Mouse (Mus musculus): Measurements from ENCODE around the gene Lhfp. TPM values are rescaled to one million over a fixed set of nuclear protein-coding genes. Genes with fewer than 3 reads are reported as not detected.

Gene Lhfp
- polyA plus RNA-seq, 1 experiment from 2014 or later = 49.8 TPM

DNA sequence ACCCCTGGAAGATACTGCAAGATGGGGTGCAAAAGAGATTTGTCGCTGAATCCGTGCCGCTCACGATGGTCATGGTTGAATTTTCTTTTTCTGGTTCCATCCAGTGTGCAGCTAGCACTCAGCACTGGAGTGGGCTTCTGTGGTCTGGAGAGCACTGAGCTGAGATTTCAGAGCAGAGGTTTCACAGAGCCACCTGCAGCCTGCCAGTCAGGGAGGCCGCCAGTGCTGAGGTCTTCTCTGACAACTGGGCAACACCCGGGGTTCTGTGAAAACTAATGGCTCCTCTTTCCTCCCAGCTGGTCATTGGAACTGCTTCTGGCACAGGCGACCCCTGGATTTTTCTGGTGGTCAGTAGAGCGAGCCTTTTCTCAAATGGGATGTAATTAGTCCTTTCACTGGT is 84.2 kb downstream of the Lhfp start:
- 80% methylated on average over 8 of the region's 8 CpGs for WGBS
- Histone ChIP-seq H3K36me3 (ENCODE audit: control insufficient read depth, insufficient read depth, low read length) (no peaks in the 10 kb centered on the region), H3K9ac (ENCODE audit: low read length) (no peak overlapping the region), H3K4me1 (ENCODE audit: control insufficient read depth, insufficient read depth, low read length) (no peaks in the 10 kb centered on the region), H3K4me2 (no peak overlapping the region), H3K9me3 (ENCODE audit: control insufficient read depth, low read length) (no peaks in the 10 kb centered on the region), H3K27me3 (ENCODE audit: control insufficient read depth, insufficient read depth, low read length) (no peaks in the 10 kb centered on the region), H3K27ac (ENCODE audit: low read depth, low read length) (no peak overlapping the region), H3K4me3 (ENCODE audit: low read depth, low read length) (no peak overlapping the region)
- ATAC-seq (ENCODE audit: low FRiP score) = no peak
- DNase-seq (ENCODE audit: low spot score, missing footprints) = no peak

DNA sequence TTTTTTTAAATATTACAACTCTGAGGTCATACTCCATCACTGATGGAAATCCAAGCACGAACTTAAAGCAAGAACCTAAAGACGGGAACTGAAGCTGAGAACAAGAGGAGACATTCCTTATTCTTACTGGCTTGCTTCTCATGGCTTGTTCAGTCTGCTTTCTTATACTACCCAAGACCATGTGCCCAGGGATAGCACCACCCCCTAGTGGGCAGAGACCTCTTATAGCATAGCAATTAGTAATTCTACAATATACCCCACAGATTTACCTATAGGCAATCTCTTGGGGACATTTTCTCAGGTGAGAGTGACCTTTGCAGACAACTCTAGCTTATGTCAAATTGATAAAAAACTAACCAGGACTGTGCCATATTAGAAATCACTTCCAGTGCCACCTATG is 97.5 kb downstream of the Lhfp start:
- H3K4me2 ChIP-seq = no peak overlapping the region
- DNase-seq (ENCODE audit: low spot score, missing footprints) (no peak), ATAC-seq (ENCODE audit: low FRiP score) (no peak)
- H3K4me1 ChIP-seq (ENCODE audit: control insufficient read depth, insufficient read depth, low read length) = no peaks in the 10 kb centered on the region
- H3K9ac ChIP-seq (ENCODE audit: low read length) = no peak overlapping the region
- H3K36me3 ChIP-seq (ENCODE audit: control insufficient read depth, insufficient read depth, low read length) = no peaks in the 10 kb centered on the region
- no peak overlapping the region for H3K4me3 ChIP-seq (ENCODE audit: low read depth, low read length)
- no peaks in the 10 kb centered on the region for H3K27me3 ChIP-seq (ENCODE audit: control insufficient read depth, insufficient read depth, low read length)
- H3K9me3 ChIP-seq (ENCODE audit: control insufficient read depth, low read length) = no peaks in the 10 kb centered on the region; the same call in 1 of the 2 replicates
- H3K27ac ChIP-seq (ENCODE audit: low read depth, low read length) = no peak overlapping the region
- 86% methylated on average over 2 of the region's 2 CpGs for WGBS

DNA sequence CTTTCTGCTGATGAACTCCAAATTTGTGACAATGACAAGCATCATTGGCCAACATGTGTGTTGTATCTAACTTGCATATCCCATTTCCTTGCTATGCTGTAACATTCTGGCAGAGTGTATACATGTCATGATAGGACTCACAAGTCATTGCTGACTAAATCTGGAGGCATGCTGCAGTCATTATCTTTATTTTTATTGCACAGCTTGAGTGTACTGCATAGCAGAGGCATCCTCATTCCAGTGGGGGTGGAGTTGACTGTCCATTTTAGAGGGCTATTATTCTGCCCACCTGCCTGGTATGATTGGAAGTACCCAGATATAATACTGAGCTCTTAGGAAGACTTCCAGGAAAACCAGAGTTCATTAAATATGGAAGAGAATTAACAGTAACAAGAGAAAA is 97.9 kb downstream of the Lhfp start:
- H3K27me3 ChIP-seq (ENCODE audit: control insufficient read depth, insufficient read depth, low read length) = no peaks in the 10 kb centered on the region
- ATAC-seq (ENCODE audit: low FRiP score) = no peak
- H3K4me3 ChIP-seq (ENCODE audit: low read depth, low read length) = no peak overlapping the region
- no peak overlapping the region for H3K27ac ChIP-seq (ENCODE audit: low read depth, low read length)
- H3K4me1 ChIP-seq (ENCODE audit: control insufficient read depth, insufficient read depth, low read length) = no peaks in the 10 kb centered on the region
- no peaks in the 10 kb centered on the region; the same call in 1 of the 2 replicates for H3K9me3 ChIP-seq (ENCODE audit: control insufficient read depth, low read length)
- no peaks in the 10 kb centered on the region for H3K36me3 ChIP-seq (ENCODE audit: control insufficient read depth, insufficient read depth, low read length)
- no peak for DNase-seq (ENCODE audit: low spot score, missing footprints)
- H3K4me2 ChIP-seq = no peak overlapping the region
- H3K9ac ChIP-seq (ENCODE audit: low read length) = no peak overlapping the region

DNA sequence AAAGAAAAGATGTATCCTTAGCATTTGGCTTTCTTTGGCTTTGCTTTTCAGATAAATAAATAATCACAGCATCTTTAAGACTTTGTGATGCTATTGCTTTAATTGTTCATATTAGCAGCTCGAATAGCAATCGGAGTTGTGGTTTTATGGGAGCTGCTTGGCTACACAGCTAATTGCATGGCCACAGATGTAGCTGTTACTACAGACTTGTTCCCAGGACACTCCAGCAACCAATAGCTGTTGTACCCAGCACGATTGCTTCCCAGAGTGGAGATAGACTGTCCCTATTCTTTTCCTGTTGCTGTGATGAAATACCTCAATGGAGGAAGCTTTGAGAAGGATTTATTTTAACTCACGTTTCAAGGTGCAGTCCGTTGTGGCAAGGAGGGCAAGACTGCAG is 98.3 kb downstream of the Lhfp start:
- Histone ChIP-seq H3K9me3 (ENCODE audit: control insufficient read depth, low read length) (no peaks in the 10 kb centered on the region; the same call in 1 of the 2 replicates), H3K4me3 (ENCODE audit: low read depth, low read length) (no peak overlapping the region), H3K9ac (ENCODE audit: low read length) (no peak overlapping the region), H3K36me3 (ENCODE audit: control insufficient read depth, insufficient read depth, low read length) (no peaks in the 10 kb centered on the region), H3K27ac (ENCODE audit: low read depth, low read length) (no peak overlapping the region), H3K4me2 (no peak overlapping the region), H3K4me1 (ENCODE audit: control insufficient read depth, insufficient read depth, low read length) (no peaks in the 10 kb centered on the region), H3K27me3 (ENCODE audit: control insufficient read depth, insufficient read depth, low read length) (no peaks in the 10 kb centered on the region)
- 91% methylated on average over 5 of the region's 5 CpGs for WGBS
- DNase-seq (ENCODE audit: low spot score, missing footprints) (no peak), ATAC-seq (ENCODE audit: low FRiP score) (no peak)

DNA sequence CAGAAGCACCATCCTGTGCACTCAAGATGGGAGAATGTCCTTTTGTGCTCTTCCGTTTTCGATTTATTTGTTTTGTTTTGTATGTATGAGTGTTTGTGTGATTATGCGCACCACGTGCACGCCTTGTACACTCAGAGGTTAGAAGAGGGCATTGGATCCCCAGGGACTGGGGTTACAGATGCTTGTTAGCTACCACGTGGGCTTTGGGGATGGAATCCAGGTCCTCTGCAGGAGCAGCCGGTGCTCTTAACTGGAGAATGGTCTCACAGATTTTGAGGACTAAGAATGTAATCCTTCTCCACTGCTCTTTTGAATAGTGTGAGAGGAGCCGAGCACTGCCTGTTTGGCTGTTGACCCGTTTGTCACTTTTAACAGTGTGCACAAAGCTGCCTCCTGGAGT is 101.2 kb downstream of the Lhfp start:
- Histone ChIP-seq H3K4me1 (ENCODE audit: control insufficient read depth, insufficient read depth, low read length) (no peaks in the 10 kb centered on the region; the same call in 1 of the 2 replicates), H3K27me3 (ENCODE audit: control insufficient read depth, insufficient read depth, low read length) (no peaks in the 10 kb centered on the region), H3K4me3 (ENCODE audit: low read depth, low read length) (no peak overlapping the region), H3K9ac (ENCODE audit: low read length) (no peak overlapping the region), H3K9me3 (ENCODE audit: control insufficient read depth, low read length) (no peaks in the 10 kb centered on the region), H3K4me2 (no peak overlapping the region), H3K27ac (ENCODE audit: low read depth, low read length) (no peak overlapping the region), H3K36me3 (ENCODE audit: control insufficient read depth, insufficient read depth, low read length) (no peaks in the 10 kb centered on the region)
- DNase-seq (ENCODE audit: low spot score, missing footprints) = no peak
- no peak for ATAC-seq (ENCODE audit: low FRiP score)
- 76% methylated on average over 9 of the region's 9 CpGs for WGBS

DNA sequence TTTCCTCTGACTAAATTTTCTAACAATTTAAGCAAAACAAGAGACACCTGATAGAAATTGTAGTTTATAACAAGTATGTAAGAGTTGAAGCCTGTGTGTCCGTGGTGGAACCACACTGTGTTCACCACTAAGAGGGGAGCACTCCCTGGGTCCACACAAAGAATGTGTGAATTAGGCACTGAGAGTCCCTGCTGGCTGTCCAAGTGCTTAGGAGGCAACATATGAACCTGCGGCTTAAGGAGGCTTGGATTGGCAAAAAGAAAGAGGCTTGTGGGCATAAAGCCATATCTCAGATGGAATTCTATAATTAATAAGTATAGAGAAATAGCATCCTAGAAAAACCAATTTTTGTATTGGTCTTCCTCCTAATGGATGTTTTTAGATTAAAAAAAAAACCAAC is 104.2 kb downstream of the Lhfp start:
- Histone ChIP-seq H3K4me1 (ENCODE audit: control insufficient read depth, insufficient read depth, low read length) (no peaks in the 10 kb centered on the region; the same call in 1 of the 2 replicates), H3K4me3 (ENCODE audit: low read depth, low read length) (no peak overlapping the region), H3K27me3 (ENCODE audit: control insufficient read depth, insufficient read depth, low read length) (no peaks in the 10 kb centered on the region), H3K36me3 (ENCODE audit: control insufficient read depth, insufficient read depth, low read length) (no peaks in the 10 kb centered on the region), H3K27ac (ENCODE audit: low read depth, low read length) (no peak overlapping the region), H3K9me3 (ENCODE audit: control insufficient read depth, low read length) (no peaks in the 10 kb centered on the region), H3K9ac (ENCODE audit: low read length) (no peak overlapping the region), H3K4me2 (no peak overlapping the region)
- DNase-seq (ENCODE audit: low spot score, missing footprints) = no peak
- WGBS = 55% methylated on average over 2 of the region's 2 CpGs
- ATAC-seq (ENCODE audit: low FRiP score) = no peak

DNA sequence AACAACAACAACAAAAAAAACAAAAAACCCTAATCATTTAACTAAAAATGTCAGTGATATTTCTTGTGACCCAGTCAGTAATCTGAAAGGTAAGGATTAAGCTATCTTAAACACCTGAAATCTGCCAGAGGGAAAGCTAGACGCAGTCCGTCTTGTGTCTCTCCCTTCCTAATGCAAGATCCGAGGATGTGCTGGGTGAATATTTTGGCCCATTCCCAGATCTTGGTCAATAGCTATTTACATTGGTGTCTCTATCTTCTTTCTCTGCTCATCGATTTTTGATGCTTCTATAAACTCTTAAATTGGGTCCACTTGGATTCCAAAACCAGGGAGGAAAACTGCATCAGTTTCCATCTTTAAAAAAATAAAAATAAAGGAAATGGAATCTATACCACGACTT is 104.6 kb downstream of the Lhfp start:
- no peaks in the 10 kb centered on the region; the same call in 1 of the 2 replicates for H3K4me1 ChIP-seq (ENCODE audit: control insufficient read depth, insufficient read depth, low read length)
- no peak for DNase-seq (ENCODE audit: low spot score, missing footprints)
- H3K4me3 ChIP-seq (ENCODE audit: low read depth, low read length) = no peak overlapping the region
- no peak for ATAC-seq (ENCODE audit: low FRiP score)
- WGBS = 86% methylated on average over 5 of the region's 5 CpGs
- no peak overlapping the region for H3K9ac ChIP-seq (ENCODE audit: low read length)
- no peaks in the 10 kb centered on the region for H3K36me3 ChIP-seq (ENCODE audit: control insufficient read depth, insufficient read depth, low read length)
- H3K27me3 ChIP-seq (ENCODE audit: control insufficient read depth, insufficient read depth, low read length) = no peaks in the 10 kb centered on the region
- no peak overlapping the region for H3K27ac ChIP-seq (ENCODE audit: low read depth, low read length)
- no peak overlapping the region for H3K4me2 ChIP-seq
- H3K9me3 ChIP-seq (ENCODE audit: control insufficient read depth, low read length) = no peaks in the 10 kb centered on the region

DNA sequence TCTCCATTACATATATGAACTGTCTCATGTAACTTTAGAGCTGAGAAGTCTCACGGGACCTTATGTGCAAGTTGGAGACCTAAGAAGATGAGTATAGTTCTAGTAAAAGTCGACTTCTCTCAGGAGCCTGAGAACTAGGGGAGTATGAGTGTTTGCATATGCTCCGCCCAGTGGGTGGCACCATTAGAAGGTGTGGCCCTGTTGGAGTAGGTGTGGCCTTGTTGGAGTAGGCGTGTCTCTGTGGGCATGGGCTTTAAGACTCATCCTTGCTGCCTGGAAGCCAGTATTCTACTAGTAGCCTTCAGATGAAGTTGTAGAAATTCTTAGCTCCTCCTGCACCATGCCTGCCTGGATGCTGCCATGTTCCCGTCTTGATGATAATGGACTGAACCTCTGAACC is 105.7 kb downstream of the Lhfp start:
- no peak for ATAC-seq (ENCODE audit: low FRiP score)
- no peaks in the 10 kb centered on the region for H3K36me3 ChIP-seq (ENCODE audit: control insufficient read depth, insufficient read depth, low read length)
- no peak overlapping the region for H3K4me2 ChIP-seq
- H3K9me3 ChIP-seq (ENCODE audit: control insufficient read depth, low read length) = no peaks in the 10 kb centered on the region
- 92% methylated on average over 5 of the region's 5 CpGs for WGBS
- no peak for DNase-seq (ENCODE audit: low spot score, missing footprints)
- H3K27me3 ChIP-seq (ENCODE audit: control insufficient read depth, insufficient read depth, low read length) = no peaks in the 10 kb centered on the region
- H3K27ac ChIP-seq (ENCODE audit: low read depth, low read length) = no peak overlapping the region
- no peaks in the 10 kb centered on the region; the same call in 1 of the 2 replicates for H3K4me1 ChIP-seq (ENCODE audit: control insufficient read depth, insufficient read depth, low read length)
- no peak overlapping the region for H3K9ac ChIP-seq (ENCODE audit: low read length)
- no peak overlapping the region for H3K4me3 ChIP-seq (ENCODE audit: low read depth, low read length)

DNA sequence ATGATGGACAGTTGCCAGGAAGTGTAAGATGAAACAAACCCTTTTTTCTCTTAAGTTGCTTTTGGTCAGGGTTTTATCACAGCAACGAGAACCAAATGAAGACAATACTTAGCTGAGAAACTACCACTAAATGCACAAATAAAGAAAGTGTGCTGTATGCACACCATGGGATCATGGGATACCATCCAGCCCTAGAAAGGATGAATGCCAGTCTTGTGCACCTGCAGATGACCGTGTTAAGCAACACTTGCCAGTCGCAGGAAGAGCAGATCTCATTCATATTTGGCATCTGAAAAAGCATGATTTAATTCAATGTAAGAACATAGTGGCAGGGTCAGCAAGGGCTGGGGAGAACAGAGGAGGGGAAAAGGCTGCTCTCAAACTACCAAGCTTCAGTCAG is 107.4 kb downstream of the Lhfp start:
- Histone ChIP-seq H3K9me3 (ENCODE audit: control insufficient read depth, low read length) (no peaks in the 10 kb centered on the region), H3K27ac (ENCODE audit: low read depth, low read length) (no peak overlapping the region), H3K4me3 (ENCODE audit: low read depth, low read length) (no peak overlapping the region), H3K36me3 (ENCODE audit: control insufficient read depth, insufficient read depth, low read length) (no peaks in the 10 kb centered on the region), H3K4me1 (ENCODE audit: control insufficient read depth, insufficient read depth, low read length) (no peaks in the 10 kb centered on the region; the same call in 1 of the 2 replicates), H3K27me3 (ENCODE audit: control insufficient read depth, insufficient read depth, low read length) (no peaks in the 10 kb centered on the region), H3K4me2 (no peak overlapping the region), H3K9ac (ENCODE audit: low read length) (no peak overlapping the region)
- ATAC-seq (ENCODE audit: low FRiP score) (no peak), DNase-seq (ENCODE audit: low spot score, missing footprints) (no peak)
- 88% methylated on average over 3 of the region's 3 CpGs for WGBS

Data from midbrain, embryonic 11.5 days (tissue).